Mouse (Mus musculus) ES-E14 (cell line): ENCODE data around the gene Tas2r125. TPM values are rescaled to one million over a fixed set of nuclear protein-coding genes. Genes with fewer than 3 reads are reported as not detected.

Experiments
- DNase-seq: peaks from one replicate; pipeline ENCODE4 v3.0.0-alpha.2; 2013; ENCODE audit warnings: low read depth, low spot score
- H3K27ac ChIP-seq: 2 replicates; pipeline ENCODE4 v1.5.1; 2012; ENCODE audit warnings: low read depth, mild to moderate bottlenecking, low read length, moderate library complexity, mixed read lengths; ENCODE audit not compliant: poor library complexity, insufficient read depth, severe bottlenecking
- H3K36me3 ChIP-seq: 2 replicates; pipeline ENCODE4 v1.6.1; 2012; ENCODE audit warnings: mild to moderate bottlenecking, low read length, moderate library complexity, mixed read lengths; ENCODE audit not compliant: control insufficient read depth, poor library complexity, insufficient read depth, severe bottlenecking
- H3K4me1 ChIP-seq, 2 experiments: fragments of 150-350 bp in 1 of 2; sonication (generic) in 1 of 2; 2 replicates each; pipeline ENCODE4 v1.6.1; 2012; ENCODE audit warnings: low read length in 2 of 2, mild to moderate bottlenecking in 1 of 2, mixed read lengths in 1 of 2; ENCODE audit not compliant: control insufficient read depth in 2 of 2, insufficient read depth in 2 of 2, poor library complexity in 1 of 2
- H3K4me3 ChIP-seq, 2 experiments: fragments of 150-350 bp in 1 of 2; sonication (generic) in 1 of 2; 2 replicates each; pipeline ENCODE4 v1.5.1; 2012; ENCODE audit warnings: low read length in 2 of 2, low read depth in 1 of 2, mild to moderate bottlenecking in 1 of 2, mixed read lengths in 1 of 2; ENCODE audit not compliant: insufficient read depth in 1 of 2, poor library complexity in 1 of 2, severe bottlenecking in 1 of 2
- H3K9ac ChIP-seq: 2 replicates; pipeline ENCODE4 v1.6.1; 2012; ENCODE audit warnings: low read depth, mild to moderate bottlenecking, low read length, mixed read lengths; ENCODE audit not compliant: poor library complexity, insufficient read depth, severe bottlenecking
- H3K9me3 ChIP-seq: fragments of 150-350 bp; sonication (generic); 2 replicates; pipeline ENCODE4 v1.6.1; 2012; ENCODE audit warnings: low read depth, mild to moderate bottlenecking, low read length; ENCODE audit not compliant: control insufficient read depth, insufficient read depth
- CHD2 ChIP-seq: IDR thresholded peaks from 2 replicates; pipeline ENCODE4 v1.6.1; 2014; ENCODE audit warnings: mild to moderate bottlenecking, low read depth, low read length, inconsistent platforms
- HCFC1 ChIP-seq: IDR thresholded peaks from 2 replicates; pipeline ENCODE4 v1.6.1; 2012; ENCODE audit warnings: low read length, inconsistent platforms, borderline replicate concordance; ENCODE audit not compliant: insufficient read depth
- MAFK ChIP-seq: IDR thresholded peaks from 2 replicates; pipeline ENCODE4 v1.6.1; 2014; ENCODE audit warnings: mild to moderate bottlenecking, low read depth, low read length, inconsistent platforms; ENCODE audit not compliant: insufficient read depth
- ZC3H11A ChIP-seq: IDR thresholded peaks from 2 replicates; pipeline ENCODE4 v1.6.1; 2012; ENCODE audit warnings: low read depth, mild to moderate bottlenecking, inconsistent platforms, low read length, borderline replicate concordance
- ZNF384 ChIP-seq: IDR thresholded peaks from 2 replicates; pipeline ENCODE4 v1.6.1; 2012; ENCODE audit warnings: low read depth, low read length, inconsistent platforms
- in situ Hi-C, 2 experiments: fragments of 600-800 bp; cut with MboI; formaldehyde crosslinking; loops; one replicate each; pipeline ENCODE4 v1.15.1; 2025; ENCODE audit warnings: low sequenced_read_pairs in 2 of 2, inconsistent platforms in 1 of 2; ENCODE audit not compliant: unreplicated experiment in 2 of 2
- total RNA-seq: library from RNA; depleted of rRNA; stranded (reverse); fragments of 300-350 nt; gene quantifications from 2 replicates; pipeline ENCODE4 v1.2.3, GENCODE M21; 2012; rRNA removed

The Tas2r125 gene
- total RNA-seq, 1 experiment = not detected

DNA sequence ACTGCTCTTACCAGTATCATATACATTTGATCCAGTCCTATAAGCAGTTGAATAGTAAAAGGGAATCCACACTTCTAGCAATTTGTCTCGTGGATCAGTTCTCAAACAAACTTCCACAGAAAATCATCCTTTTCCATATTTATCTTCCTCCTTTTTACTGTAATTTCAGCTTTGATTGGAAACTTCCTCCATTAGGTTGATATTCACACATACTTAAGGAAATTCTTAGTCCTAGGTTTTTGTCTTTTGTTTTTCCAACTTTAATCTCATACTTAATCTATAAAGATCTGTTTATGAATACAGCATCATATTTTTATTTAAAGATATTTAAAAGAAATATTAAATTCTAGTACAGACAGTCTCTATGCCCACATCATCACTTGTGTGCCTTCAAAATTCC, 48.4 kb downstream of the Tas2r125 start, which contains the start of gene Tas2r131:
Gene Tas2r131, minus strand, starts transcription at position 101 of the 400 bp plus-strand sequence.
- no peak for DNase-seq
- Histone ChIP-seq H3K36me3 (no peaks in the 10 kb centered on the region), H3K9me3 (no peaks in the 10 kb centered on the region), H3K4me1 (no peaks in the 10 kb centered on the region), H3K9ac (no peak within 1 kb of the TSS), H3K4me3 (no peak within 1 kb of the TSS), H3K27ac (no peak within 1 kb of the TSS)
- TF ChIP-seq ZNF384 = no peak
- TF ChIP-seq CHD2 = no peak
- no peak for TF ChIP-seq ZC3H11A
- no peak for TF ChIP-seq MAFK
- no peak for TF ChIP-seq HCFC1
- in situ Hi-C loops = no loop called here

Other genes with a start within 250 kb of the Tas2r125 start
- gene Tas2r121, start 208.6 kb upstream of the Tas2r125 start, total RNA-seq = not detected in 2 replicates
- not detected in 2 replicates for gene Tas2r122, start 197.7 kb upstream of the Tas2r125 start, total RNA-seq
- gene Tas2r115, start 171.6 kb upstream of the Tas2r125 start, total RNA-seq = not detected in 2 replicates
- gene Tas2r124, start 154.9 kb upstream of the Tas2r125 start, total RNA-seq = not detected in 2 replicates
- gene Tas2r102, start 147.5 kb upstream of the Tas2r125 start, total RNA-seq = not detected in 2 replicates
- not detected in 2 replicates for gene Tas2r136, start 131.5 kb upstream of the Tas2r125 start, total RNA-seq
- not detected in 2 replicates for gene Tas2r117, start 106.8 kb upstream of the Tas2r125 start, total RNA-seq
- not detected in 2 replicates for gene Tas2r123, start 62.5 kb upstream of the Tas2r125 start, total RNA-seq
- not detected in 2 replicates for gene Tas2r116, start 54.2 kb upstream of the Tas2r125 start, total RNA-seq
- not detected in 2 replicates for gene Tas2r110, start 41.6 kb upstream of the Tas2r125 start, total RNA-seq
- gene Tas2r113, start 16.6 kb upstream of the Tas2r125 start, total RNA-seq = not detected in 2 replicates
- not detected in 2 replicates for gene Tas2r129, start 41.5 kb downstream of the Tas2r125 start, total RNA-seq
- gene Tas2r131, start 48.3 kb downstream of the Tas2r125 start, total RNA-seq = not detected in 2 replicates
- gene Tas2r109, start 71.3 kb downstream of the Tas2r125 start, total RNA-seq = not detected in 2 replicates
- not detected in 2 replicates for gene Tas2r103, start 127.5 kb downstream of the Tas2r125 start, total RNA-seq
- gene Tas2r140, start 146.2 kb downstream of the Tas2r125 start, total RNA-seq = not detected in 2 replicates
- gene Smim10l1, start 195.3 kb downstream of the Tas2r125 start, total RNA-seq = 10.2 and 10.4 TPM in 2 replicates